Mouse (Mus musculus) layer of hippocampus, adult 18-20 months (tissue): ENCODE results near the gene Cytip. TPM values are rescaled to one million over a fixed set of nuclear protein-coding genes. Genes with fewer than 3 reads are reported as not detected.
"Not testable (repeated sequence)": the region's sequence is repeated elsewhere in the genome, so short reads cannot be mapped to it uniquely, and the experiment has no call there.

Source experiments
- DNase-seq, 2 experiments: peaks; one replicate each; pipeline ENCODE4 v3.0.0; 2022; ENCODE audit warnings: low spot score in 2 of 2
- total RNA-seq, 2 experiments: library from RNA; stranded (reverse); gene quantifications; 2 replicates each; pipeline ENCODE4 v1.2.3; 2021

Gene Cytip
- total RNA-seq, 2 experiments from 2014 or later, result not detected

- no peak for DNase-seq
Observed at GRCm38 (mm10) chr2:58129903-58130302, 65.4 kb downstream of the Cytip start.

GRCm38 (mm10) chr2:58111105-58111504 is 84.2 kb downstream of the Cytip start:
- DNase-seq, result no peak

- not testable (repeated sequence) for DNase-seq
Observed at GRCm38 (mm10) chr2:58107887-58108286, 87.4 kb downstream of the Cytip start.

- no peak for DNase-seq
Observed at GRCm38 (mm10) chr2:58107046-58107445, 88.3 kb downstream of the Cytip start.

GRCm38 (mm10) chr2:58094818-58095217 is 100.5 kb downstream of the Cytip start:
- no peak for DNase-seq

- no peak for DNase-seq
Observed at GRCm38 (mm10) chr2:58086420-58086819, 108.9 kb downstream of the Cytip start.

GRCm38 (mm10) chr2:58079849-58080248 is 115.5 kb downstream of the Cytip start:
- no peak for DNase-seq

Other genes starting within 250 kb of the Cytip start
- gene Galnt5, start 197.6 kb downstream of the Cytip start, total RNA-seq, result under 1 TPM in 1 of 2 experiments, not detected in 1; 0.12 TPM
- gene Ermn, start 142.7 kb downstream of the Cytip start, total RNA-seq, result 10 to 100 TPM; 32.4 to 37.4 TPM
- 10 to 100 TPM; 14.5 to 17.0 TPM for gene Acvr1c, start 162.4 kb upstream of the Cytip start, total RNA-seq